Mouse (Mus musculus): ENCODE measurements around the gene Nktr. TPM values are rescaled to one million over a fixed set of nuclear protein-coding genes. Genes with fewer than 3 reads are reported as not detected.

The Nktr gene
- total RNA-seq, 2 experiments from 2014 or later, result 75.2 to 104 TPM

DNA sequence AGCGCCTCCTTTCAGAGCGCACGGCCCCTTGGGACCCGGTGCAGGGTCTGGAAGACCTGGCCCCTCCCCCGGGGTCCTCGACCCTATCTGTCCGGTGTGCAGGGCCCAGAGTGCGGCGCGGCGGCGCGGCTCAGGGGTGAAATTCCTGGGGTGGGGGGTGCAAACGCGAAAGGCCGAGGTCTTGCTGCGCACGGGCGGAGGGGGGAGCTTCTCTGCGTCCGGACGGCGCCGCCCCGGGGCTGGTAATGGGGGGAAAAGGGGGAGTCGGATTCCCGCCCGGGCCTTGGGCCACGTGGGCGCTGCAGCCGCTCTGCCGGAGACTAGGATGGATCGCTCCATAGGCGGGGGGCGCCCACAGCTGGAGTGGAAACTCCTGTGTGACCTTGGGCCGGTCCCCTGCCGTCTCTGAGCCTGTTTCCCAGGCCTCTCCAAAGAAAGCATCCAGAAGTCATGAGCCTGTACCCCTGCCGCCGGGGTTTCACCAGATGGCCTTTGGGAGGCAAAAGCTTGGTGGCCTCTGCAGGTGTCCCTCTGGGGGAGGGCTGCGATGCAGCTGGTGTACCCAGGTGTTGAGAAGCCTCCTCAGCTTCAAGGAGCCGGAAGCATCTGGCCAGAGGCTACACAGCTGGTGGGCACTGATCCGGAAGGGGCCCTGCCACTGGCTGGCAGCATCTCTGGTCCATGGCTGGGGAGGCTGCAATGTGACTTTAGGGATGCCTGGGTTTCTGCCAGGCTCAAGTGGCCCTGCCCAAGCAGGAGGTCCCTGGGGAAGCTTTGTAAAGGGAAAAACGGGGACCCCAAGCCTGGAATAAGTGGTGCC, 41.5 kb downstream of the Nktr start:
- peak; percentile 85 to 90 for DNase-seq (ENCODE audit: low spot score in 2 of 2)

GRCm38 (mm10) chr9:121761091-121761665, 42.2 kb downstream of the Nktr start:
- DNase-seq (ENCODE audit: low spot score in 2 of 2), result peak in 1 of 2 experiments; percentile 26

- peak in 1 of 2 experiments; percentile 16 for DNase-seq (ENCODE audit: low spot score in 2 of 2)
Measured at GRCm38 (mm10) chr9:121761787-121762186, 42.8 kb downstream of the Nktr start.

DNA sequence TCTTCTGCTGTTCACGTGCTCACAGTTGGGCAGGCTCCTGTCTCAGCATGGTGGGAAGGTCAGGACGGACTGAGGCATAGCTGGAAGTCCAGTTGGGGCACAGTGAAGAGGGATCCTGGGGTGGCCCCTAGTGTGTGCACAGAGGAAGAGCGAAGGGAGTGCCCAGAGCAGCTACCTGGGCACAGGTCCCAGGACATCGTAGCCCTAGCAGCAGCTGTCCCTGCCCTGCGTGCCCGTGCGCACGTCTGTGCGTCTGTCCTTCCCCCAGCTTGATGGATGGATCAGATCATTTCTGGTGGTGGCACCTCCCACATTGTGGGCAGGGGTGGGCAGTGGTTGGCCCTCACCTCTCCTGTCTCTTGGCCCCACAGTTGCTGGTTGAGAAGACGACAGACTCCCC, 43.3 kb downstream of the Nktr start:
- DNase-seq (ENCODE audit: low spot score in 2 of 2), result peak in 1 of 2 experiments; percentile 27

GRCm38 (mm10) chr9:121762761-121763160, 43.8 kb downstream of the Nktr start:
- DNase-seq (ENCODE audit: low spot score in 2 of 2), result peak; percentile 50 to 53

- peak in 1 of 2 experiments; percentile 72 for DNase-seq (ENCODE audit: low spot score in 2 of 2)
Measured at GRCm38 (mm10) chr9:121763716-121764115, 44.7 kb downstream of the Nktr start.

- DNase-seq (ENCODE audit: low spot score in 2 of 2), result no peak
Measured at GRCm38 (mm10) chr9:121765166-121765855, 46.3 kb downstream of the Nktr start.

- no peak for DNase-seq (ENCODE audit: low spot score in 2 of 2)
Measured at GRCm38 (mm10) chr9:121772412-121772811, 53.4 kb downstream of the Nktr start.

GRCm38 (mm10) chr9:121775951-121776350, 57.0 kb downstream of the Nktr start:
- DNase-seq (ENCODE audit: low spot score in 2 of 2), result no peak

DNA sequence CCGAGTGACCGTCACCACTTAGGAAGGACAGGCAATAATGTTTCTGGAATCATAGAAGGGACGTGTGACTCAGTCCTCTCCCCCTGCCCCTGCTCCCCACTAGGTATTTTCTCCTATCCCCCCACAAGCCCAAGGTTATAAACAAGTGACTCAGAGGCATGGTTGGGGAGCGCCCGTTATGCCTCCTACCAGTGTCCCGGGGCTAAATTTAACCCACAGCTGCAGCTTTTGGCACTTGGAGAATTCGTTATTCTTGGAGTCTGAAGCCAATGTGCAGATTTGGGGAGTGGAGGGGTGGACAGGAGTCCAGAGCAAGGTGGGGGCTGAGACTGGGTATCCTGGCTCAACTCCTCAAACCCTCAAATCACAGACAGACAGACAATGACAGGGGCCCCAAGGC, 57.5 kb downstream of the Nktr start:
- DNase-seq (ENCODE audit: low spot score in 2 of 2), result no peak

GRCm38 (mm10) chr9:121777484-121778065, 58.6 kb downstream of the Nktr start, which contains the start of gene Klhl40:
Klhl40 (plus strand) TSS chr9:121777607.
- no peak for DNase-seq (ENCODE audit: low spot score in 2 of 2)

GRCm38 (mm10) chr9:121778066-121778624, 59.2 kb downstream of the Nktr start:
- peak in 1 of 2 experiments; percentile 71 for DNase-seq (ENCODE audit: low spot score in 2 of 2)

GRCm38 (mm10) chr9:121784801-121785200, 65.8 kb downstream of the Nktr start:
- no peak for DNase-seq (ENCODE audit: low spot score in 2 of 2)

- no peak for DNase-seq (ENCODE audit: low spot score in 2 of 2)
Measured at GRCm38 (mm10) chr9:121785261-121785660, 66.3 kb downstream of the Nktr start.

GRCm38 (mm10) chr9:121786359-121786758, 67.4 kb downstream of the Nktr start:
- no peak for DNase-seq (ENCODE audit: low spot score in 2 of 2)

GRCm38 (mm10) chr9:121791206-121791605, 72.2 kb downstream of the Nktr start:
- DNase-seq (ENCODE audit: low spot score in 2 of 2), result peak; percentile 69 to 84

DNA sequence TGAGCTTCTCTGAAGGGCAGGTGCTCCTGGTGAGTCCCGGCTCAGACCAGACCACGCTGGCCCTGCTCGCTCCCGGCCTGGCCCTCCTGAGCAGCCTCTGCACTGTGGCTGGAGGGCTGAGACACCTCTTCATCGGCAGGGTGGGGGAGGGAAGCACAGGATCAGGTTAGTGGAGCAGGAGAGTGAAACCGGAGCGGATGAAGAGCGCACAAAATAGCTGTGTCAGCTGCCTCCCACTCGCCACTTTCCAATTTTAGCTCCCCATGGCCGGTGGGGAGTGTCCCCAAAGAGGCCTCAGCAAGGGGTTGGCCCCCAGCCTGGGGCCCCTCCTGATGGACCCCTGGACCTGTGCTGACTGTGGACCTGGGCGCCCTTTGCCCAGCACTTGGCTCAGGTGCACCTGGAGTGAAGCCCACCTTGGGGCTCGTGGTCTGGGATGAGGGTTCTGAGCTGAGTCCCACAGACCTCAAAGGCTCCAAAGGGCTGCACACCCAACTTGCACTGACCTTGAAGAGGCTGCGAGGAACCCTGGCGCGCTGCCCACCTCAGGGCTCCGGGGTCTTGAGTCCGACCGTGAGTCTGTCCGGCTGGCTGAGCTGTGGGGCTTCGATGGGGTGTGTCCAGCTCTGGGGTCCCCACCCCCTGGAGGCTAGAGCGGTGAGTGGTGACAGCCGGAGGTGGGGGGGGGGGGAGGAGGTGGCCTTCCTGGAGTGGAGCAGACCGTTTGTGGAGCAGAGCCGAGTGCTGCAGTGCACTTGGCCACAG, 73.0 kb downstream of the Nktr start, which contains the start of gene Hhatl:
Hhatl (minus strand) TSS at position 751 of the 765 bp plus-strand sequence.
- peak; percentile 47 to 51 for DNase-seq (ENCODE audit: low spot score in 2 of 2)

- no peak for DNase-seq (ENCODE audit: low spot score in 2 of 2)
Measured at GRCm38 (mm10) chr9:121794972-121795539, 76.1 kb downstream of the Nktr start.

DNA sequence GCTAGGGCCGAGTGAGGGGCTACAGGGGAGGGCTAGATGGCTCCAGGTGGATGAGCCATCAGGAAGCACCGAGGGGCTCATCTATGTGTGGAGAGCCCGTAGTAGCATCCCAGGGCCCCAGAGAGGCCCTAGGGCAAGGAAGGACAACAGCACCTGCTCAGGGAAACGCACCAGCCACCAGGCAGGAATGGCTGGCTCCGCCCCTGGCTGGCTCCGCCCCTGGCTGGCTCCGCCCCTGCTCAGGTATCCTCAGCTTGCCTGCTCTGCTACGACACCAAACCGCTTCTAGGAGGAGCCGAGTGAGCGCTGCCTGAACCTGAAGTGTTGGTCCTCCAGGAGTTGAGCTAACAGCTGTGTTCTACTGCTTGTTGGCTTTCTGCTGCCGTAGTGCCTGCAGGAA, 78.8 kb downstream of the Nktr start:
- DNase-seq (ENCODE audit: low spot score in 2 of 2), result no peak
